Mouse (Mus musculus): ENCODE data around the gene Akr1a1. TPM values are rescaled to one million over a fixed set of nuclear protein-coding genes. Genes with fewer than 3 reads are reported as not detected.
"Not testable (repeated sequence)": the region's sequence is repeated elsewhere in the genome, so short reads cannot be mapped to it uniquely, and the experiment has no call there.

Gene Akr1a1
- total RNA-seq, 2 experiments from 2014 or later = 124 to 130 TPM

DNA sequence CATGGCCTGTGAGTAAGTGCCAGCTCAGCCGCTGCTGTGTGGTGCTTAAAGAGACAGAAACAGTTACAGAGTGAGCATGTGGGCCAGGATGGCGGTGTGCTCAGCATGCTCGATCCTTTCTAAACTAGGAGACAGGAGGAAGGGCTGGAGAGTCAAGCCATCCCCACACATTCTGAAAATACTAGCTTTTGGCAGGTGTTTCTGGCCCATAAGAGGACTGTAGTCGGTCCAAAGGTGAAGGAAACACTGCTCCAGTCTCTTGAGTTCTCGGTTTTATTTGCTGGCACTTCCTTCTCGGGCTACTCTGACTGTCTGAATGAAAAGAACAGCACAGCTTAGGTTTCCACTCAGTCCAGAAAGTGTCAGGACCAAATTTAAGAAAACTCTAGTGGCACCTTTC is 9.3 kb upstream of the Akr1a1 start:
- no peak for ATAC-seq (replicated peaks; ENCODE audit: low FRiP score, poor library complexity, severe bottlenecking)

DNA sequence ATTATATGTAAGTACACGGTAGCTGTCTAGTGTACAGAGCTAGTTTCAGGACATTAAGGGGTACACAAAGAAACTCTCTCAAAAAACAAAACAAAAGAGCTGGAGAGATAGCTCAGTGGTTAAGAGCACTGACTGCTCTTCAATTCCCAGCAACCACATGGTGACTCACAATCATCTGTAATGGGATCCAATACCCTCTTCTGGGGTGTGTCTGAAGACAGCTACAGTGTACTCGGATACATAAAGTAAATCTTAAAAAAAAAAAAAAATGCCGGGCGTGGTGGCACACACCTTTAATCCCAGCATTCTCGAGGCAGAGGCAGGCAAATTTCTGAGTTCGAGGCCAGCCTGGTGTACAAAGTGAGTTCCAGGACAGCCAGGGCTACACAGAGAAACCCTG is 8.4 kb upstream of the Akr1a1 start:
- not testable (repeated sequence) for ATAC-seq (replicated peaks; ENCODE audit: low FRiP score, poor library complexity, severe bottlenecking)

DNA sequence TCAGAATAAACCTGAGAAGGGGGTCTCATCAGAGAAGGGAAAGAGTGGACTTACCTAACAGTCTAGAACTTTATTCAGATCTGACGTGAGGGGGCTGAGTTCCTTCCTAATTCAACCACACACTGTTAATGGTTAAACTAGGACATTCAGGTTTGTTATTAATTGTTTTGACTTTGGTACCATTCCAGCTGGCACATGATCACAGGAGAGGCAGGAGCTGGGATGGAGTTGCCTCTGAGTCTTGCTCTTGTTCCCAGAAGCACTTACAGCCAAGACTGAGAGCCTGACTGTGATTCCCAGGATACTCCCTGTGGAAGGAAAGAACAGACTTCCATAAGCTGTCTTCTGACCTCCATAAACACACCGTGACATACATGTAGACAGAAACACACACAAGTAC is 8.0 kb upstream of the Akr1a1 start:
- ATAC-seq (replicated peaks; ENCODE audit: low FRiP score, poor library complexity, severe bottlenecking) = no peak

DNA sequence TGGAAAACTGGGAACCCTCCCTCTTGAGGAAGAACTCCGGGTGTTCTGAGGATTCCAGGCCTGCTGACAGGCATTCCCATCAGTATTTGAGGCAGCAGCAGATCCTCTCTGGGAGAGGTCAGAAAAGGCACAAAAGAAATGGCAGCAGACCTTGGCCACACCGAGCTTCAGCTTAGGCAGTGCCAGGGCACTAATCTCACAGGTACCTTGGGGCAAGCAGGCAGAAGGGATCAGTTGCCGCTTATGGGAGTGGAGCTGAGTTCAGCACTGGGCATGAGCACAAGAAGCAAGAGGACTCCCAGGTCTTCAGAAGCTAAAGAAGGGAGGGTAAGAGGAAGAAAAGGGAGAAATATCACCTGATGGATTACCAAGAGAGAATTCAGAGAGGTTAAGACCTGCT is 6.5 kb upstream of the Akr1a1 start:
- no peak for ATAC-seq (replicated peaks; ENCODE audit: low FRiP score, poor library complexity, severe bottlenecking)

DNA sequence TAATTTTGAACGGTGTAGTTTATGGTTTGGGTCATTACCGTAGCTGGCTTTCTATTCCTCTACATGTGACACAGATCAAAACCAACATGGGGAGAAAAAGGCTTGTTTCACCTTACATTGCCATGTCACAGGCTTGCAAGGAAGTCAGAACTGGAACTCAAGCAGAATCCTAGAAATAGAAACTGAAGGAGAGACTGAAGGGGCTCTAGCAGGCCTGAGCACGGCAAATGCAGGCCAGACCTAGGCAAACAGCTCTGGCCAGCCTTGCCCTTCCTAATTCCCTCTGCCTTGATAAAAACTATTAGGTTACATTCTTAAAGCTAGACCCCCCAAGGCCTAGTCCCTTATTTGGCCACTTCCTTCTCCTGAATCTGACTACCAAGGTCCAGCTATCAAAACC is 4.2 kb upstream of the Akr1a1 start:
- ATAC-seq (replicated peaks; ENCODE audit: low FRiP score, poor library complexity, severe bottlenecking) = no peak

DNA sequence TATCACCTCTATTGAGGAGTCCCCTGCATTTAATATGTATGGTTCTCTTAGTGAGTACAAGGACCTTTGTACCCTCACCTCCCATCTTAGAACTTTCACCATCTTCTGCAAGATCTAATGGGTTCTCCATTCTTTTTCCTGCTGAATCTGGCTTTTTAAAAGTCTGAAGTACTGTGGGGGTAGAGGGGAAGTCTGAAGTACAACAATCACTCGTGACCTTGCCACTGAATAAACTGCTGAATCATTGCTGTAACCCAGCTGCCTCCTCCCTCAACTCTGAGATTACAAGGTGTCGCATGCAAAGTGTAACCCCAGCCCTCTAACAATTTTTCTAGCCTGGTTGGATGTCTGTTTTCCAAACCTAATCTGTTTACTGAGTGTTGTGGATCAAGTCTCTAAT is 3.6 kb upstream of the Akr1a1 start:
- ATAC-seq (replicated peaks; ENCODE audit: low FRiP score, poor library complexity, severe bottlenecking) = no peak

DNA sequence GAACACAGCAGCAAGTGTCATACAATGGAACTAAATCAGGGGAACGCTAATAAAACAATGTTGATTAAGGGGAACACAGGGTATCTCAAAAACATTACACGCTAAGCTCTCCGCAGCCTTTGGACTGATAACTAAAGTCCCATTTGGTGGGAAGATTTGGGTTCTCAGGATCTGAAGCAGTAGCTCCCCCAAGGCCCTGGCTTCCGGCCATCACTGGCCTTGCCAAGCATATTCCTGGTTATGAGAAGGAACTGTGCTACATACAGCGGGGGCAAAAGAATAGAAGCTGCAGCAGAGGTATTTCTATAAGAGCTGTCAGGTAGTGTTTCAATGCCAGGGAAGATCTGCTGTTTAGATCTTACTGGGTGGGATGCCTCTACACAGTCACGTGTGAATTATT is 1.7 kb upstream of the Akr1a1 start:
- ATAC-seq (replicated peaks; ENCODE audit: low FRiP score, poor library complexity, severe bottlenecking) = no peak

DNA sequence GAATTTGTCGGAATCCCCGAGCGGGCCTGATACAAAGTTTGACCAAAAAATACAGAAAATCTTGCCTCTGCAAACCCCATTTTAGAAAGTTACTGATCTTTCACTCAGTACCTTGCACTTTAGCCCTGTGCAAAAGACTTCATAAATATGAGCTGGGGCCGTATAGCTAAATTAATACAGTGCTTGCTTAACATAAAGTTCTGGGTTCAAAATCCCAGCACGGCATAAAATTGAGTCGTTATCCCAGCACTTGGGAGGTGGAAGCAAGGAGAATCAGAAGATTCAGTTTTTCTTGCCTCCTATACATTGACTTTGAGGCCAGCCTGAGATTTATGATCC is 286 bp upstream of the Akr1a1 start:
- no peak; the same call in 1 of the 2 replicates for ATAC-seq (replicated peaks; ENCODE audit: low FRiP score, poor library complexity, severe bottlenecking)

DNA sequence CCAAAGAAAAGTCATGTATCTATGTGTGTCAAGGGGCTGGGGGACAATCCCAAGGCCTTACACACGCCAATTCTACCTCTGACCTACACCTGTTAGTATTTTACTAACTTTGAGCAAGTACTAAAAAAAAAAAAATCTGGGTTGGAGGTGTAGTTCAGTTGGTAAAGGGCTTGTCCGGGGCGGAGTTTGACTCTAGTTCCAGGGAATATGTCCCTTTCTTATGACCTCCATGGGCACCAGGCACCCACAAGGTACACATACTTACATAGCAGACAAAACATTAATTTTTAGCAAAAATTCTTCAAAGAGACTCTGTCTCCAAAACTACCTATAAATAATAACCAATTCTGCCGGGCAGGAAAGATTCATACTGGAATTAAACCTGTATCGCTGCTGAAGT is 1.1 kb downstream of the Akr1a1 start:
- ATAC-seq (replicated peaks; ENCODE audit: low FRiP score, poor library complexity, severe bottlenecking) = no peak

DNA sequence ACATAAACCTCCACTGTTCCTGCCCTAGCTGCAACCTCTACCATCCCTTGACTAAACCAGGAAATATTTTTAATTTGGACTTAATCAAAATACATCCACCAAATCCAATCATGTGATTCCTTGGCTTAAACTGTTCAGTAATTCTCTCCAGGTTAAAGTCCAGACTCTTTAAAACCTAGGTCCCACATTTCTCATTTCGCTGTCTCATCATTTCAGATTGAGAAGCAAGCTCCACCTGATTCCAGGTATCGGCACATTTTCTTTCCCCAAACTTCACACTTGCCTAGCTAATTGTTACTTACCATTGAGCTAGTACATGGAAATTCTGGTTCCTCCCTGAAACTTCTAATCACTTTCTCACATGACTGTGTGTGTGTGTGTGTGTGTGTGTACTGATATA is 2.1 kb downstream of the Akr1a1 start:
- ATAC-seq (replicated peaks; ENCODE audit: low FRiP score, poor library complexity, severe bottlenecking) = no peak

DNA sequence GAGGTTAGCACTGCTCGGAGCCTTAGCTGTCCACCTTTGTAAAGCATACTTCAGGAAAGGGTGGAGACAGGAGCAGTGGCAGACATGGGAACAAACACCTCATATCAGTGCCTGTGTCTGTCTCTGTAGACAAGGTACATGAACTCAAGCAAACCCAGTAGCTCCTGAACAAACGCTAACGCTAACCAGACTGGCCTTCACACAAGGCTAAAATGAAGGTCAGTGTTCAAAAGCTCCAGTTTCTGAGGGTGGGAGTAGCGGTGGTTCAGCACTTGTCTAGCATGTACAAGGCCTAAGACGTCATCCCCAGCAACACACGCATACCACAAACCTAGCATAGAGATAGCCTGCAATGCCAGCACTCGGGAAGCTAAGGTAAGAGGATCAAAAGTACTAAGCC is 5.9 kb downstream of the Akr1a1 start:
- ATAC-seq (replicated peaks; ENCODE audit: low FRiP score, poor library complexity, severe bottlenecking) = no peak

DNA sequence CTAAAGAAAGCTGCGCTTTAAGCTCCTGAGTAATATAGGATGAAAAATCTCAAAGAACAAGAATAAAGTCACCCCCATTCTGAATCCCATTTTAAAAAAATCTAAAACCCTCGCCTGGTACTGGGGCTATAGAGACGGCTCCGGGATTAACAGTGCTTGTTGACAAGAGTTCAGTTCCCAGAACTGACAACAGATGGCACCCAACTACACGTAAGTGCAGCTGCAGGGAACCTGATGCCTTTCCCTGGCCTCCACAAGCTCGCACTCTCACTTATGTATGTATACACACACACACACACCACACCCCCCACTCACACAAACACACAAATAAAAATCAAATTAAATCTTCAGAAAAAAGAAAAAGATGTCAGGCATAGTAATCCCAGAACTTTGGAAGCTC is 7.2 kb downstream of the Akr1a1 start:
- no peak for ATAC-seq (replicated peaks; ENCODE audit: low FRiP score, poor library complexity, severe bottlenecking)

DNA sequence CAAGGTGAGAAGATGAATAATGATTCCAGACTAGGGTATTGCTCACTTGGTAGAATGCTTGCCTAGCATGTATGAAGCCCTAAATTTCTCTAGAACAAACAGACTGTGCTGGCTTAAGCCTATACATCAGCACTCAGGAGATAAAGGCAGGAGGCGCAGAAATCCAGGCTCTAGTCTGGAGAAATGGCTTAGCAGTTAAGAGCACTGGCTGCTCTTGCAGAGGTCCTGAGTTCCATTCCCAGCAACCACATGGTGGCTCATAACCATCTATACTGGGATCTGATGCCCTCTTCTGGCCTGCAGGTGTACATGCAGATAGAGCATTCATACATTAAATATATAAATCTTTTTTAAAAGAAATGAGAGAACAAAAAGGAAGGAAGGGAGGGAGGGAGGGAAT is 9.4 kb downstream of the Akr1a1 start:
- ATAC-seq (replicated peaks; ENCODE audit: low FRiP score, poor library complexity, severe bottlenecking) = no peak

DNA sequence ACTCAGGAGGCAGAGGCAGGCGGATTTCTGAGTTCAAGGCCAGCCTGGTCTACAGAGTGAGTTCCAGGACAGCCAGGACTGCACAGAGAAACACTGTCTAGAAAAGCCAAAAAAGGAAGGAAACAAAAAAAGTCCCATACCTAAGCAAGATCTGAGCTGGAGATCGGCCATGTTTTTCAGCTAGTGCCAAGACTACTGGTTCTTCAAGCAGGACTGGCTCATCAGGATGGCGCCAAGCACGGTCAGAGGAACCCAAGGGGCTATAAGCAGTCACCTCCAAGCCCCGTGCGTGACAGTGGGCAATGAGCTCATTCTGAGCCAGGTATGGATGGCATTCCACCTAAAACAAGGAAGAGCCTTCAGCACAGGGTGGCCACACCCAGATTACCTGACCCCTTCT is 12.7 kb downstream of the Akr1a1 start:
- no peak for ATAC-seq (replicated peaks; ENCODE audit: low FRiP score, poor library complexity, severe bottlenecking)

DNA sequence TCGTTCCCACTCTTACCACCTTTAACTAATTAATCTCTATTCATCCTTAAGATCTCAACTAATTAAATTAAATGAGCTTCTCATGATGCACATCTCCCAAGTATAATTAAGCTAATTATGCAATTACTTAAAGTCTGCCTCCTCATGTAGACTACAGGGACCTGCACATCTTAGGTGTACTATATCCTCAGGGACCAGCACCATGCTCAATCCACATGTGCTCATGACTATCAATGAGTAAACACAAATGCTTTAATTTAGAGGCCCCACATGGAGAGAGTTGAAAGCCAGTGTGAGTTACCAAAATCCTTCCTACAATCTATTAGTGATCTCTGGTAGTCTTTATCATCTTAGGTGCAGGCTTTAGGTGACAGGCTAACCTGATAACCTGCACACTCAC is 16.3 kb downstream of the Akr1a1 start:
- ATAC-seq (replicated peaks; ENCODE audit: low FRiP score, poor library complexity, severe bottlenecking) = no peak

DNA sequence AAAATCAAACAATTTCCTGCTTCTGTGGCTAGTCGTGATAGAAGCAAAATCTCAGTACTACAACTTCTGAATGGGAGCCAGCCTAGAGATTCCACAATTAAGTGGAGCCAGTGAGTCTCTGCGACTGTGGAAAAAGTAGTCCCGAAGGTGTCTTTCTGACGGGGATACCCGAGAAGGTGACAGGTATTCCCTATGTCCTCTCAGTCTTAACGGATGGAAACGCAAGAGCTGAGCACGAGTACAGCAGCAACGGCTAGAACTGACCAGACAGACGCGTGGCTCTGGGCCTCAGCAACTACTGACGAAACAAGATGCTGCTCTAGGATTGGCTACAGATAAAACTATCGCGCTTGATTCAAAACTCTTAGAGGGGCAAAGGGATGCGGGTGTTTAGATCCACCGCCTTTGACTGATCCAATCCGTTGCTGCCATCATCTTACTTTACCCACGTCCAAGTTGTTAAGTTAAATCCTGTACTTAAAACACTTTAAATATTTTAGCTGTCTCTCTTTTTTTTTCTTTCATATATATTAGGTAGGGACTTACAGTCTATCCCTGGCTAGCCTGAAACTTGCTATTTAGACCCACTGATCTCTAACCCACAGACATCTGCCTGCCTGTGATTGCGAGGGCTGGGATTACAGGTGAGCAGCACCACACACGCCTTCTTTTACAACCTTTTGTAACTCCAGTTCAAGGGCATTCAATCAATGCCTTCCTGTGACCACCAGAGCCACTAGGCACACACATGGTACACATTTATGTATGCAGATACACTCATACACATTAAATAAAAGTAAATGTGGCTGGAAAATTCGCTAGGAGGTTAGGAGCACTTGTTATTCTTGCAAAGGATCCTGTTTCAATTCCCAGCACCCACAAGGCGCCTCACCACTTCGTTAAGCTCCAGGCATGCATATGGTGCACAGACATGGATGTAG is 23.5 kb downstream of the Akr1a1 start, which contains the start of gene Nasp:
Gene Nasp, minus strand, starts transcription at position 220 of the 941 bp plus-strand sequence.
- peak; percentile 62 for ATAC-seq (replicated peaks; ENCODE audit: low FRiP score, poor library complexity, severe bottlenecking)

DNA sequence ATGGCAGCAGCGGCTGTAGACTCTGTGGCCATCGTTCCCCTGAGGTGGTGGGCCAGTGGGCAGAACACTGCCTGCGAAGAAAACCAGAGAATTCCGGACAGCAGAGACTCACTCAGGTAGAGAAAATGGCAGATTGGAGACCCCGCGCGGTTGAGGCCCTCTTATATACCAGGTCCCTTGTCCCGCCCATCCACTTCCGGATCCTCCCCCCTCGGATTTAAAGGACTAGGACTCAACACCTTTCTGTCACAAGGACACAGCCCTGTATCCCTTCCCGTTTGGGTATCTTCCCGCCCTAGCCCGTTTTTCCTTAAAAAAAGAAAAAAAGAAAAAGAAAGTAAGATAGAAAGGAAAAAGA is 24.1 kb downstream of the Akr1a1 start:
- ATAC-seq (replicated peaks; ENCODE audit: low FRiP score, poor library complexity, severe bottlenecking) = peak; percentile 90

DNA sequence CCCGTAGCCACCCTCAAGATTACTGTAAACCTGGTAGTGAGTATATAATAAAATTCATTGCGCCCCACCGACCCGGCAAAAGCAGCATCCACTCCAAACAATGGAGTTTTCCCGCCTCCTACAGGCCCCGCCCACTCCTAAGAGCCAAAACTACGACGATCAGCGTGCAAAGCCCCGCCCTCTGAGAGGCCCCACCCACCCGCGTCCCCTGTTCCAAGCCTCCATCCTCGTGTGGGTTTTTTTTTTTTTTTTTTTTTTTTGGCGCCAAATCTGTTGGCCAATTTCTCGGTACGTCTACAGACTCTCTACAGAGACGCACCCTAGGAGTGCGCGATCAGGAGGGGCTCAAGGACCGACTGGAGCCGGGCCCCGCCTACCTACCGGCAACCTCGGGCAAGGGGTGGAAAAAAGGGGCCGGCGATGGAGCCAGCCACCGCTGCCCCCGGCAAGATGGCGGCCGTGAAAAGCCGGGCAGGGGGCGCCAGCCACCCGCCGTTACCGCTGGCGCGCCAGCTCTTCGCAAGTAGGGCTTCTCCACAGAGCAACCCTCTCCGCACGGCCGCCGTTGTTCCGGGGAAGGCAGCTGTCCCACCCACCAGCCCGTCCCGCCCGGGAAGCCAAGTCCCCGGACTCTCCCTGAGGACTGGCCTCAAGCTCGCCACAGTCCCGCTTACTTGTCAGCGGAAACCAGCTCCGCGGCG is 24.7 kb downstream of the Akr1a1 start:
- peak; percentile 87 for ATAC-seq (replicated peaks; ENCODE audit: low FRiP score, poor library complexity, severe bottlenecking)

DNA sequence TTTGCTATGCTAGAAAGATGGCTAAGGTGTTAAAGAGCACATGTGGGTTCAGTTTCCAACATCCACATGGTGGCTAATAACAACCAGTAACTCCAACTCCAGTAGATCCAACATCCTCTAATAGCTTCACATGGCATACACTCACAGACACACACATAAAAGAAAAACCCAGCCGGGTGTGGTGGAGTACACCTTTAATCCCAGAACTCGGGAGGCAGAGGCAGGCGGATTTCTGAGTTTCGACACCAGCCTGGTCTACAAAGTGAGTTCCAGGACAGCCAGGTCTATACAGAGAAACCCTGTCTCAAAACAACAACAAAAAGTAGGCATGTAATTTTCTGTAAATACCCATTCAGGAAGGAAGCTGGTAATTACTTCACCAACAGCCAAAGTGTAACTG is 26.6 kb downstream of the Akr1a1 start:
- no peak for ATAC-seq (replicated peaks; ENCODE audit: low FRiP score, poor library complexity, severe bottlenecking)

DNA sequence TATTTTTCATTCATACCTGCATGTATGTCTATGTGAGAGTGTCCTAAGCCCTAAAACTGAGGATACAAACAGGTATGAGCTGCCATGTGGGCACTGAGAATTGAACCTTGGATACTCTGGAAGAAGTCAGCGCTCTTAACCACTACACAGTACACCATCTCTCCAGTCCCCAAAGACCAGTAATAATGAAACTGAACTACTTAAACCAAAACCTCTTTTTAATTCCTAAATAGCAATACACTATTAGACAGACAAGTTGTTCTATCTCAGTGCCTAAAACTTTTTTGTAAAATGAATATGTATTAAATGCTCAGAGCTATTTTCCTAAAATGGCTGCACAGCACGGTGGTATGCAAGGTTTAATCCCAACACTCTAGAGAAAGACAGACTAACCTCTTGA is 36.2 kb downstream of the Akr1a1 start:
- no peak for ATAC-seq (replicated peaks; ENCODE audit: low FRiP score, poor library complexity, severe bottlenecking)

DNA sequence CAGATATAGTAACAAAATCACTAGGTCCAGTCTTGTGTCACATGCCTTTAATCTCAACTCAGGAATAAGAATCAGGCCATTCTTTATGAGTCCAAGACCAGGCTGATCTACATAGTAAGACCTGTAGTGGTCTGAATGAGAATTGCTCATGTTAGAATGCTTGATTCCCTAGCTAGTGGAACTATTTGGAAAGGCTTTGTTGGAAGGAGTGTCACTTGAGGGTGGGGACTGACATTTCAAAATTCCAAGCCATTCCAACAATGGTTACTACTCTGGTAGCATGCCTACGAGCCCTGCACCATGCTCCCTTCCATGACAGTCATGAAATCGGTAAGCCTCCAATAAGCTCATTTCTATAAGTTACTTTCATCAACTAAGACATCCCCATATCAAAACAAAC is 38.9 kb downstream of the Akr1a1 start:
- ATAC-seq (replicated peaks; ENCODE audit: low FRiP score, poor library complexity, severe bottlenecking) = no peak

Data from erythroid progenitor cell, adult 5-6 weeks (primary cell).